25 mouse cellular contexts compared by ENCODE assay signal in the genomic region with DNA sequence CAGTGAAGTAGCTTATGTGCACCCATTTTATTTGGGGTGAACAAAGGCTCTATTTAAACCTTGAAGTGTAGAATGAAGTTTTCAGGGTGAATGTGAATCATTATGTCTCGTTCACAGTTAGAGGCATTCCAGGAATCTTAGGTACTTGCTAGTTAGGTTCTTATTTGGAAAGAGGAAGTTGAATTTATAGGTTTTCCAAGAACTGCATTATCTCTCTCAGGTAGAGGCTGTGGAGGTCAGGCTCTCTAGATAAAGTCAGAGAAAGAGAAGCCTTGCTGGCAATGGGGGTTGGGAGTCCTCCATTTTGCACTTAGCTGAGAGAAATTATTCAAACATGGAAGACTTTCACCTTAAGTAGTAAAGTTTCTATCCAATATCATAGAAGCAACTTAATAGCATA.
DNase-seq lines count a peak whose midpoint lies in the region; ATAC-seq and TF ChIP-seq lines count a peak whose summit lies in the region.
"Had no signal": no experiment of that assay in that cellular context is flagged by ENCODE, and none has a peak within 500 bp of the region (broad histone marks: within the 10 kb centered on the region; RNA-seq: fewer than 3 reads in every experiment).

No protein-coding gene starts in this region.

- no peaks in the 10 kb centered on the region for H3K27me3 ChIP-seq in G1E (ENCODE audit: insufficient read depth, low read length)
- no peaks in the 10 kb centered on the region for H3K27me3 ChIP-seq in MEL (ENCODE audit: control insufficient read depth in 1 of 2, insufficient read depth in 2 of 2, low read length in 2 of 2)
- H3K27me3 ChIP-seq in midbrain, embryonic 14.5 days (ENCODE audit: control insufficient read depth, insufficient read depth, low read length), result no peaks in the 10 kb centered on the region
- H3K27me3 ChIP-seq: CH12.LX, Patski had no signal

- TF ChIP-seq EP300 in MEL (IDR thresholded peaks at IDR 0.05; ENCODE audit: low read depth in 1 of 2, low read length in 2 of 2), result peak; percentile 95 to 98

- TF ChIP-seq RAD21 in MEL (IDR thresholded peaks at IDR 0.05; ENCODE audit: low read depth, low read length), result no peak

- H3K4me2 ChIP-seq in midbrain, embryonic 14.5 days (ENCODE audit: low read length), result no peak overlapping the region

- H3K36me3 ChIP-seq in G1E (replicated peaks) (peaks cover 5% of the 10 kb centered on the region), MEL (ENCODE audit: control insufficient read depth in 1 of 2, insufficient read depth in 2 of 2, low read length in 2 of 2) (peaks cover 0 to 15% of the 10 kb centered on the region in 2 experiments; a peak in 2 of 4 replicates)
- no peaks in the 10 kb centered on the region for H3K36me3 ChIP-seq in midbrain, embryonic 14.5 days (ENCODE audit: control insufficient read depth, insufficient read depth, low read length)

- 76% methylated on average over 1 of the region's 1 CpGs for WGBS in midbrain, embryonic 14.5 days

- H3K9me3 ChIP-seq in G1E (replicated peaks), result peaks cover 3% of the 10 kb centered on the region
- H3K9me3 ChIP-seq in MEL (replicated peaks; ENCODE audit: insufficient read depth, low read length), result no peaks in the 10 kb centered on the region
- H3K9me3 ChIP-seq in midbrain, embryonic 14.5 days (ENCODE audit: control insufficient read depth, low read length), result no peaks in the 10 kb centered on the region

- no peak for TF ChIP-seq POLR2A in MEL (IDR thresholded peaks at IDR 0.05; ENCODE audit: control insufficient read depth in 1 of 2, insufficient read depth in 1 of 2, low read depth in 1 of 2, low read length in 2 of 2, poor library complexity in 1 of 2)

- no peaks in the 10 kb centered on the region for H3K79me2 ChIP-seq in MEL (ENCODE audit: control insufficient read depth, insufficient read depth, low read length, poor library complexity)

- peak overlapping the region; percentile 28 for H3K9ac ChIP-seq in MEL (ENCODE audit: control insufficient read depth, low read depth, low read length, poor library complexity, severe bottlenecking)
- H3K9ac ChIP-seq in midbrain, embryonic 14.5 days (replicated peaks; ENCODE audit: low read length), result no peak overlapping the region

- H3K4me1 ChIP-seq in G1E (ENCODE audit: insufficient read depth, low read depth, low read length) (peaks cover 36% of the 10 kb centered on the region), MEL (ENCODE audit: control insufficient read depth in 1 of 2, insufficient read depth in 2 of 2, low read length in 2 of 2) (peaks cover 4 to 7% of the 10 kb centered on the region in 2 experiments)
- H3K4me1 ChIP-seq in midbrain, embryonic 14.5 days (ENCODE audit: control insufficient read depth, insufficient read depth, low read length), result no peaks in the 10 kb centered on the region

- peak overlapping the region; percentile 94 for H3K27ac ChIP-seq in MEL (ENCODE audit: control insufficient read depth, low read depth, low read length)
- H3K27ac ChIP-seq in midbrain, embryonic 14.5 days (replicated peaks; ENCODE audit: low read depth, low read length), result no peak overlapping the region

- H3K4me3 ChIP-seq in G1E (ENCODE audit: low read depth, low read length) (no peak overlapping the region), MEL (ENCODE audit: control insufficient read depth in 1 of 2, insufficient read depth in 1 of 2, low read depth in 2 of 2, low read length in 2 of 2) (no peak overlapping the region)
- no peak overlapping the region for H3K4me3 ChIP-seq in midbrain, embryonic 14.5 days (replicated peaks; ENCODE audit: low read depth, low read length)

- TF ChIP-seq CTCF in G1E (IDR thresholded peaks at IDR 0.05; ENCODE audit: low read depth, low read length), result no peak
- no peak for TF ChIP-seq CTCF in MEL (IDR thresholded peaks at IDR 0.05 in 2 of 3, conservative IDR thresholded peaks at IDR 0.05 in 1 of 3; ENCODE audit: control insufficient read depth in 1 of 3, insufficient read depth in 1 of 3, low read depth in 2 of 3, low read length in 3 of 3, poor library complexity in 1 of 3, severe bottlenecking in 1 of 3)

- peak; percentile 90 for ATAC-seq in G1E (ENCODE audit: extremely low read depth, insufficient number of reproducible peaks, low FRiP score, poor library complexity, severe bottlenecking)
- no peak for ATAC-seq in midbrain, embryonic 14.5 days (ENCODE audit: low FRiP score, low TSS enrichment)
- ATAC-seq: activated CD4-positive, CD25-positive, alpha-beta regulatory T cell, adult 4 months; CD4-positive, CD25-positive, alpha-beta regulatory T cell, adult 4 months; Patski had no signal

- DNase-seq in G1E (ENCODE audit: low spot score) (peak; percentile 29), MEL (ENCODE audit: low read depth, low spot score) (peak; percentile 74), MEL-GATA-1-ER (ENCODE audit: extremely low read depth, low read depth) (peak; percentile 81), R1 (ENCODE audit: low read depth, low spot score) (peak; percentile 28)
- no peak for DNase-seq in urinary bladder, adult 2 months (ENCODE audit: low spot score)
- no peak for DNase-seq in left cerebral cortex, adult 18-20 months (ENCODE audit: low spot score in 2 of 2)
- no peak for DNase-seq in spleen, adult 12 weeks (ENCODE audit: low spot score)
- DNase-seq in midbrain, embryonic 14.5 days, result no peak
- DNase-seq: adrenal gland, adult 2 months; adrenal gland, adult 8-10 months; adrenal gland, postnatal 10 days; adrenal gland, postnatal 14 days; adrenal gland, postnatal 25 days; adrenal gland, postnatal 36 days; B cell, adult 2 months; cerebellum, adult 11 months; cerebellum, adult 11-12 months; cerebellum, adult 18-20 months; cerebellum, adult 2 months; cerebellum, adult 8-10 months; cerebellum, adult 9-10 months had no signal

TF ChIP-seq in MEL, 35 proteins besides CTCF, POLR2A, EP300 and RAD21:
- TF ChIP-seq GATA1 (IDR thresholded peaks at IDR 0.05; ENCODE audit: low read depth, low read length), result peak; percentile 96
- no peak for TF ChIP-seq POLR2AphosphoS2 (IDR thresholded peaks at IDR 0.05; ENCODE audit: low read length)
- peak; percentile 86 for TF ChIP-seq TCF12 (IDR thresholded peaks at IDR 0.05; ENCODE audit: low read depth, low read length)
- no peak for TF ChIP-seq POLR2AphosphoS5 (IDR thresholded peaks at IDR 0.05; ENCODE audit: borderline replicate concordance, low read depth, low read length)
- no peak for TF ChIP-seq GABPA (IDR thresholded peaks at IDR 0.05; ENCODE audit: low read depth, low read length)
- TF ChIP-seq HCFC1 (IDR thresholded peaks at IDR 0.05; ENCODE audit: low read depth, low read length), result 0 out of 2 replicates have a peak, but pooled peaks have one; percentile 36
- TF ChIP-seq ELF1 (IDR thresholded peaks at IDR 0.05; ENCODE audit: low read depth, low read length), result no peak
- peak; percentile 90 for TF ChIP-seq ETS1 (IDR thresholded peaks at IDR 0.05; ENCODE audit: low read depth, low read length)
- TF ChIP-seq MYC (IDR thresholded peaks at IDR 0.05; ENCODE audit: low read depth, low read length), result no peak
- TF ChIP-seq UBTF (IDR thresholded peaks at IDR 0.05; ENCODE audit: borderline replicate concordance, insufficient read depth, low read depth, low read length), result no peak
- TF ChIP-seq MAFK (IDR thresholded peaks at IDR 0.05; ENCODE audit: borderline replicate concordance, low read depth, low read length), result no peak
- peak; percentile 53; the same call in 1 of the 2 replicates for TF ChIP-seq SIN3A (IDR thresholded peaks at IDR 0.05; ENCODE audit: low read length)
- TF ChIP-seq MAZ (IDR thresholded peaks at IDR 0.05; ENCODE audit: low read depth, low read length), result no peak
- no peak for TF ChIP-seq MXI1 (IDR thresholded peaks at IDR 0.05; ENCODE audit: low read depth, low read length)
- no peak for TF ChIP-seq KAT2A (conservative IDR thresholded peaks at IDR 0.05; ENCODE audit: low read depth, low read length)
- TF ChIP-seq ZNF384 (IDR thresholded peaks at IDR 0.05; ENCODE audit: low read depth, low read length), result no peak
- no peak for TF ChIP-seq ZKSCAN1 (IDR thresholded peaks at IDR 0.05; ENCODE audit: low read depth, low read length)
- TF ChIP-seq TAL1 (IDR thresholded peaks at IDR 0.05; ENCODE audit: low read length), result peak; percentile 85
- peak; percentile 15; the same call in 1 of the 2 replicates for TF ChIP-seq BHLHE40 (IDR thresholded peaks at IDR 0.05; ENCODE audit: borderline replicate concordance, low read depth, low read length)
- TF ChIP-seq ZC3H11A (IDR thresholded peaks at IDR 0.05; ENCODE audit: low read depth, low read length), result 0 out of 2 replicates have a peak, but pooled peaks have one; percentile 28
- no peak for TF ChIP-seq ZMIZ1 (IDR thresholded peaks at IDR 0.05; ENCODE audit: low read depth, low read length)
- TF ChIP-seq E2F4 (IDR thresholded peaks at IDR 0.05; ENCODE audit: borderline replicate concordance, low read depth, low read length), result no peak
- TF ChIP-seq NRF1 (IDR thresholded peaks at IDR 0.05; ENCODE audit: insufficient read depth, low read depth, low read length, poor library complexity, severe bottlenecking), result no peak
- peak; percentile 70 for TF ChIP-seq CHD2 (IDR thresholded peaks at IDR 0.05; ENCODE audit: low read length)
- 0 out of 2 replicates have a peak, but pooled peaks have one; percentile 40 for TF ChIP-seq MYB (IDR thresholded peaks at IDR 0.05; ENCODE audit: low read depth, low read length)
- TF ChIP-seq TBP (IDR thresholded peaks at IDR 0.05; ENCODE audit: low read depth, low read length), result no peak
- no peak for TF ChIP-seq JUND (IDR thresholded peaks at IDR 0.05; ENCODE audit: low read depth, low read length)
- no peak for TF ChIP-seq CHD1 (IDR thresholded peaks at IDR 0.05; ENCODE audit: low read depth, low read length)
- no peak for TF ChIP-seq NELFE (IDR thresholded peaks at IDR 0.05; ENCODE audit: low read depth, low read length)
- no peak for TF ChIP-seq USF2 (IDR thresholded peaks at IDR 0.05; ENCODE audit: borderline replicate concordance in 1 of 2, insufficient read depth in 1 of 2, low read depth in 1 of 2, low read length in 2 of 2)
- no peak for TF ChIP-seq MAX (IDR thresholded peaks at IDR 0.05; ENCODE audit: low read length)
- TF ChIP-seq USF1 (IDR thresholded peaks at IDR 0.05; ENCODE audit: low read depth, low read length), result no peak
- no peak for TF ChIP-seq SMC3 (IDR thresholded peaks at IDR 0.05; ENCODE audit: low read depth, low read length)
- peak; percentile 85 for TF ChIP-seq RCOR1 (IDR thresholded peaks at IDR 0.05; ENCODE audit: low read depth, low read length)
- TF ChIP-seq MEF2A (IDR thresholded peaks at IDR 0.05; ENCODE audit: extremely low read depth, insufficient replicate concordance, low read depth, low read length, poor library complexity, severe bottlenecking), result no peak

Comparison
In these comparisons a context has a peak if more than half of its experiments do, and no peak if none do; other contexts are left out.
1. DNase-seq: peak in G1E (single experiment), MEL (single experiment), MEL-GATA-1-ER (single experiment) and R1 (single experiment); none in urinary bladder, adult 2 months (single experiment), left cerebral cortex, adult 18-20 months (0 of 2), spleen, adult 12 weeks (single experiment) and midbrain, embryonic 14.5 days (single experiment).